Mouse (Mus musculus) ES-Bruce4 (cell line): ENCODE results near the gene Nanos3.
A peak's percentile ranks its signal among the peaks of the same experiment; 100 is the strongest.

Experiments used
- CTCF ChIP-seq: IDR thresholded peaks from one replicate; pipeline ENCODE4 v1.8.1; 2011; ENCODE audit warnings: low read depth, low read length
- EP300 ChIP-seq: IDR thresholded peaks from 2 replicates; pipeline ENCODE4 v1.6.1; 2011; ENCODE audit warnings: low read depth, low read length; ENCODE audit not compliant: insufficient read depth
- POLR2A ChIP-seq: IDR thresholded peaks from one replicate; pipeline ENCODE4 v1.8.1; 2011; ENCODE audit warnings: low read length; ENCODE audit not compliant: insufficient read depth

DNA sequence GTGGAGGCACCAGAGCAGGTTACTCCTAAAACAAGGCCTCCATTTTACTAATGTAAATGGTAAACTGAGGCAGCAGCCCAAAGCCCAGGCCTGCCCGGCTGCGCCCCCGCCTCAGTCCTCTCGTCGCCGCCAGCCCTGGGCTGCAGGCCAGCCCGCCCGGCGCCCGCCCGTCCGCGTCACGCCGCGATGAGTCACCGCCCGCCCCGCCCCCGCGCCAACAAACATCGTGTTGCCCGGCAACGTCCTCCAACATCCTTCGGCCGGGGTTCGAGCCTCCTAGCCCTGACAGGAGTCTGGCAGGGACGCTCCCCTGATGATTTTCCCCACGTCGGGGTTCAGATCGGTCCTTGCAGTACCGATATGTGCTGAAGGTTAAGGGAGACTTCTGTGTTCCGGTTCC, 7.5 kb upstream of the Nanos3 start:
- TF ChIP-seq CTCF: no peak
- no peak for TF ChIP-seq EP300
- peak; percentile 10 for TF ChIP-seq POLR2A
